Mouse (Mus musculus) liver, adult 2 months (tissue): ENCODE results near the gene Zfp367.

Experiments used
- CTCF ChIP-seq: fragments of 200-500 bp; IDR thresholded peaks from 2 replicates; pipeline ENCODE4 v1.5.1; 2011; ENCODE audit warnings: low read depth, low read length, control low read depth
- POLR2A ChIP-seq: fragments of 200-500 bp; IDR thresholded peaks from 2 replicates; pipeline ENCODE4 v1.6.1; 2011; ENCODE audit warnings: low read length, control low read depth; ENCODE audit not compliant: insufficient read depth; ENCODE audit errors: extremely low read depth

- TF ChIP-seq CTCF (no peak), POLR2A (no peak)
Measured at GRCm38 (mm10) chr13:64152671-64153082, 325 bp downstream of the Zfp367 start.
